Mouse (Mus musculus) lung, postnatal 0 days (tissue): Measurements from ENCODE around the gene Msi2. TPM values are rescaled to one million over a fixed set of nuclear protein-coding genes. Genes with fewer than 3 reads are reported as not detected.

Source experiments
- ATAC-seq: fragments of 200-750 bp; cut with Nextera tagmentation; 2 replicates; pipeline ENCODE4 v1.8.0; 2017; ENCODE audit warnings: moderate library complexity
- DNase-seq: peaks from one replicate; pipeline ENCODE4 v3.0.0-alpha.2; 2016; ENCODE audit warnings: low spot score
- H3K27ac ChIP-seq: fragments of 300-500 bp; sonication (generic); 2 replicates; pipeline ENCODE4 v1.5.1; 2014; ENCODE audit warnings: antibody characterized with exemption, mild to moderate bottlenecking, low read length, mixed read lengths
- H3K27me3 ChIP-seq: fragments of 300-500 bp; sonication (generic); replicated peaks from 2 replicates; pipeline ENCODE4 v1.6.1; 2014; ENCODE audit warnings: low read length, mixed read lengths; ENCODE audit not compliant: insufficient read depth
- H3K36me3 ChIP-seq: fragments of 300-500 bp; sonication (generic); 2 replicates; pipeline ENCODE4 v1.6.1; 2014; ENCODE audit warnings: low read length, mixed read lengths; ENCODE audit not compliant: insufficient read depth
- H3K4me1 ChIP-seq: fragments of 300-500 bp; sonication (generic); 2 replicates; pipeline ENCODE4 v1.6.1; 2014; ENCODE audit warnings: antibody characterized with exemption, low read depth, low read length, mixed read lengths; ENCODE audit not compliant: insufficient read depth
- H3K4me2 ChIP-seq: fragments of 300-500 bp; sonication (generic); replicated peaks from 2 replicates; pipeline ENCODE4 v1.6.1; 2014; ENCODE audit warnings: low read depth, mild to moderate bottlenecking, low read length, moderate library complexity, mixed read lengths
- H3K4me3 ChIP-seq: fragments of 300-500 bp; sonication (generic); 2 replicates; pipeline ENCODE4 v1.5.1; 2014; ENCODE audit warnings: low read depth, low read length
- H3K9ac ChIP-seq: fragments of 300-500 bp; sonication (generic); replicated peaks from 2 replicates; pipeline ENCODE4 v1.6.1; 2014; ENCODE audit warnings: low read depth, mild to moderate bottlenecking
- H3K9me3 ChIP-seq: fragments of 300-500 bp; sonication (generic); 2 replicates; pipeline ENCODE4 v1.6.1; 2016; ENCODE audit warnings: low read length, mixed read lengths
- CTCF ChIP-seq: IDR thresholded peaks from 2 replicates; pipeline ENCODE4 v1.5.1; 2016; ENCODE audit warnings: antibody characterized with exemption, mild to moderate bottlenecking
- EP300 ChIP-seq: IDR thresholded peaks from 2 replicates; pipeline ENCODE4 v1.6.1; 2016; ENCODE audit warnings: antibody characterized with exemption, mild to moderate bottlenecking, control low read depth
- WGBS: fragments of 180-500 bp; shearing (Covaris S2); extraction: QIAGEN DNeasy Blood & Tissue Kit; methylation state at CpG from one replicate; pipeline ENCODE4 v1.1.7; 2014; 5-methylcytosine and 5-hydroxymethylcytosine counted together
- polyA plus RNA-seq: library from polyadenylated mRNA; unstranded; fragments of >200 nt; fragmentation: Nextera tagmentation; extraction: Ambion mirVana; gene quantifications from 2 replicates; pipeline ENCODE4 v1.2.1, GENCODE M21; 2015

Gene Msi2
- polyA plus RNA-seq, 1 experiment from 2014 or later: 12.6 TPM

GRCm38 (mm10) chr11:88555902-88556549 is 162.3 kb downstream of the Msi2 start:
- Histone ChIP-seq H3K9ac (no peak overlapping the region), H3K4me3 (no peak overlapping the region), H3K36me3 (no peaks in the 10 kb centered on the region), H3K27me3 (no peaks in the 10 kb centered on the region), H3K9me3 (no peaks in the 10 kb centered on the region), H3K27ac (peak overlapping the region; percentile 88), H3K4me1 (peaks cover 41% of the 10 kb centered on the region), H3K4me2 (no peak overlapping the region)
- ATAC-seq (peak; percentile 46), DNase-seq (peak; percentile 84)
- 22% methylated on average over 6 of the region's 6 CpGs for WGBS
- TF ChIP-seq EP300 (peak; percentile 90), CTCF (no peak)

GRCm38 (mm10) chr11:88555232-88555818 is 163.0 kb downstream of the Msi2 start:
- Histone ChIP-seq H3K4me2 (no peak overlapping the region), H3K27ac (peak overlapping the region; percentile 88), H3K4me1 (peaks cover 37% of the 10 kb centered on the region), H3K27me3 (no peaks in the 10 kb centered on the region), H3K4me3 (no peak overlapping the region), H3K9me3 (no peaks in the 10 kb centered on the region), H3K9ac (no peak overlapping the region), H3K36me3 (no peaks in the 10 kb centered on the region)
- no peak for DNase-seq
- no peak for ATAC-seq
- TF ChIP-seq EP300 (no peak), CTCF (no peak)
- 65% methylated on average over 8 of the region's 8 CpGs for WGBS

GRCm38 (mm10) chr11:88553521-88554310 is 164.6 kb downstream of the Msi2 start:
- no peak for ATAC-seq
- H3K9ac ChIP-seq: no peak overlapping the region
- 66% methylated on average over 11 of the region's 11 CpGs for WGBS

GRCm38 (mm10) chr11:88552987-88553386 is 165.3 kb downstream of the Msi2 start:
- no peaks in the 10 kb centered on the region for H3K27me3 ChIP-seq
- H3K27ac ChIP-seq: 0 out of 2 replicates have a peak overlapping the region, but pooled peaks have one; percentile 3
- H3K4me2 ChIP-seq: no peak overlapping the region
- 47% methylated on average over 8 of the region's 8 CpGs for WGBS
- no peak overlapping the region for H3K9ac ChIP-seq
- DNase-seq (peak; percentile 80), ATAC-seq (peak; percentile 52)
- H3K36me3 ChIP-seq: no peaks in the 10 kb centered on the region
- H3K4me1 ChIP-seq: peaks cover 32% of the 10 kb centered on the region
- H3K4me3 ChIP-seq: no peak overlapping the region
- no peaks in the 10 kb centered on the region for H3K9me3 ChIP-seq
- TF ChIP-seq EP300 (no peak), CTCF (peak; percentile 90)

More at GRCm38 (mm10) chr11:88553521-88554310, 164.6 kb downstream of the Msi2 start:
- TF ChIP-seq EP300 (no peak), CTCF (no peak)
- H3K27me3 ChIP-seq: no peaks in the 10 kb centered on the region
- DNase-seq: no peak
- no peak overlapping the region for H3K4me2 ChIP-seq
- H3K4me1 ChIP-seq: peaks cover 37% of the 10 kb centered on the region
- peak overlapping the region; percentile 33; the same call in 1 of the 2 replicates for H3K27ac ChIP-seq
- H3K4me3 ChIP-seq: no peak overlapping the region
- no peaks in the 10 kb centered on the region for H3K36me3 ChIP-seq
- H3K9me3 ChIP-seq: no peaks in the 10 kb centered on the region

- WGBS: 68% methylated on average over 6 of the region's 6 CpGs
- Histone ChIP-seq H3K27me3 (no peaks in the 10 kb centered on the region), H3K36me3 (no peaks in the 10 kb centered on the region), H3K4me3 (no peak overlapping the region), H3K4me2 (no peak overlapping the region), H3K4me1 (peaks cover 26% of the 10 kb centered on the region), H3K9ac (no peak overlapping the region), H3K27ac (no peak overlapping the region), H3K9me3 (no peaks in the 10 kb centered on the region)
- TF ChIP-seq CTCF (no peak), EP300 (no peak)
- DNase-seq (no peak), ATAC-seq (no peak)
Measured at GRCm38 (mm10) chr11:88552385-88552784, 165.9 kb downstream of the Msi2 start.

- Histone ChIP-seq H3K36me3 (no peaks in the 10 kb centered on the region), H3K9ac (no peak overlapping the region), H3K4me2 (no peak overlapping the region), H3K9me3 (no peaks in the 10 kb centered on the region), H3K27ac (no peak overlapping the region), H3K27me3 (no peaks in the 10 kb centered on the region), H3K4me1 (peaks cover 16% of the 10 kb centered on the region), H3K4me3 (no peak overlapping the region)
- peak; percentile 55 for ATAC-seq
- DNase-seq: peak; percentile 69
- TF ChIP-seq CTCF: peak; percentile 25; the same call in 1 of the 2 replicates
- TF ChIP-seq EP300: no peak
- WGBS: 4% methylated on average over 3 of the region's 3 CpGs
Measured at GRCm38 (mm10) chr11:88551034-88551433, 167.3 kb downstream of the Msi2 start.
